Mouse (Mus musculus): ENCODE measurements around the gene Kpna2.

Kpna2 gene

DNA sequence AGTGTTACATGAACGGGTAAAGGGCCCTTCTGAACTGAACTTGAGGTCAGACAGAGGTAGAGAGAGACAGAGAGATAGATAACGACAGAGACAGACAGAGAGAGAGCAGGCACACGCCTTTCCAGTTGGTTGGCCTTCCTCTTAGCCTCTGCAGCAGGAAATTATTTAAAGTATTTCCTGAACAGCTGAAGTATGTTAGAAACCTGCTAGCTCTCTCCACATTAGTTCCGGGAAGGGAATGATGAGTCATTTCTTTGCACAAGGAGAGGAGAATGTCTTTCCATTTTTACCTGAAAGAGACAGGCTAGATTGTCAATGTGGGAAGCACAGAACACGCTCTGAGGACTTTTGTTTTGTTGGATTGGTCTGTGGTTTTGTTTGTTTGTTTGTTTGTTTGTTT, 17.0 kb downstream of the Kpna2 start:
- peak; percentile 71 for DNase-seq (ENCODE audit: low read depth)

DNA sequence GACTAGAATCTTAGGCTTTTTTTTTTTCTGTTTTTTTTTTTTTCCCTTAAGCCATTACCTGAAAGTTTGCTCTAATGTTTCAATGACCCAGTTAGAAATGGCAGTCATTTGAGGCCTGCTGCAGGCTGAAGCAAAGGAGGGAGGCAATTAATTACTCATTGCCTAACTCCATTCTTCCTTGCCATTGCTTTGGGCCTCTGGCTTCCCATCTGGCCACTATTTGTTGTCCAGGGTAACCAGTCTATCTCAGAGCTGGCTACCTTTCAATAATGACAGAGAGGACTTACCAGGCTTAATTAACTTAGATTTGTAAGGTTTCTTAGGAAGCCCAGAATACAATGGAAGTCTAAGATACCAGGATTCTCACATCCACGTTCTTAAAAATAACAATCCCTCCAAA, 17.6 kb downstream of the Kpna2 start:
- DNase-seq (ENCODE audit: low read depth), result no peak

DNA sequence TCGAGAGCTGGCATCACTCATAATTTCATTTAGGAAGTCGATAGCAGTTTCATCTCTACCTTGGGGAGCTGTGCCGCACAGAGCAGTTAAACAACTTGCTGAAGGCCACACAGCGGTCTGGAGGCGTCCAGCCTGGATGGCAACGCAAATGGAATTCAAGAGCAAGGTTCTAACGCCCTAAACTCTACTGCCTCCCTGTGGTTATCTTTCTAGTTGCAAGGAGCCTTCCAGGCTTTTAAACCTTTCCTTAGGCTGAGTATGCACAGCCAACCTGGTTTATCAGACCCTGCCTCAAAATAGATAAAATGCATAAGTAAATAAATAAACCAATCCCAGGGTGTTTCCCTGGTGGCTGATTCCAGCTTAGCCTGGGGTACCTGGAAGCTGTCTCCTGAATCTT, 18.9 kb downstream of the Kpna2 start:
- peak; percentile 82 for DNase-seq (ENCODE audit: low read depth)

DNA sequence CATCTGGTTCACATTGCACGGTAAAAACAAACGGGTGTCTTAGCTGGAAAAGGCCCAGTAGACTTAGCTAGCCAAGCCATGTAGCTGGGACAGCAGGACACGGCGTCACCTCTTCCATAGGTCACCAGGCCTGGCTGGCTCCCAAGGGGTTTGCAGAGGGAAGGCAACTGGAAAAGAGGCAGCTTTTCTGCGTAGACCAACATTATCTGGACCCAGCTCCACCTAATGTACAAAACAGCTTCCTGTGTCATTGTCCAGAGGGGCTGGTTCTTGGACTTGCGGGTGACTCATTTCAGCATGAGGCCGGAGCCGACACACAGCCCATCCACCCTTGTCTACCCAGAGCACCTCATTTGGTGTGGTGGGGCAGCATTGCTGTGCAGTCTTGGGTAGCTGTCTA, 23.1 kb downstream of the Kpna2 start:
- DNase-seq (ENCODE audit: low read depth), result no peak

DNA sequence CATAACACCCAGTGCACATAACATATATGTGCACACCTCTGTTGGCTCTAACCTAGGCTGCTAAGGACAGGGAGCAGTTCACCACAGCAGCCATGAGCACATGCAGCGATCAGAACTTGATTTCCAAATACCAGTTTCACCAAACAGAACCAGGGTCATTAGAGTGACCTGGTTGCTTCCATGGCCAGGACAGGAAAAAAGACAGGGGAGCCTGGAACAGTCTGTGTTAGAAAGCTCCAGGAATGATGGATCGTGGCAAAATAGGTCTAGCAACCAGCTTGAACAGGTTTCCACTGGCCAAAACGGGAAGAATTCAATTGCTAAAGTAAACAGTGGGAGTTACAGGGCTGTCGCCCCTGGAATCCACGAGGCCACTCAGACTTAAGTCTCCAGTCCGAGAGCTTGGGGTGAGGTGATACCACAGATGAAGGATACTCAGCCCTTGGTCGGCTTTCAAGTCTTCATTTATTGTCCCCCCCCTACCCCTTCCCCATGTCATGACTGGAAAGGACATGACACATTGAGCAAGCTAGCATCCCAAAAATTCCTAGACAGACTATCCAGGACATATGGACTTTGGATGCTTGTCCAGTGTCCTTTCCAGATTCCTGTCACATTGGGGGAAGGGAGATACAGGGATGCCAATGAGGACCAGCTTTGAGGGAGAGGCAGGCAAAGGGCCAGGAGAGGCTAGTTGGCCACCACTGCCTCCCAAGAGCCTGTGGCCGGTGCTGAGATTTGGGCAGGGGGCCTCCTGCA, 23.7 kb downstream of the Kpna2 start:
- DNase-seq (ENCODE audit: low read depth), result no peak

DNA sequence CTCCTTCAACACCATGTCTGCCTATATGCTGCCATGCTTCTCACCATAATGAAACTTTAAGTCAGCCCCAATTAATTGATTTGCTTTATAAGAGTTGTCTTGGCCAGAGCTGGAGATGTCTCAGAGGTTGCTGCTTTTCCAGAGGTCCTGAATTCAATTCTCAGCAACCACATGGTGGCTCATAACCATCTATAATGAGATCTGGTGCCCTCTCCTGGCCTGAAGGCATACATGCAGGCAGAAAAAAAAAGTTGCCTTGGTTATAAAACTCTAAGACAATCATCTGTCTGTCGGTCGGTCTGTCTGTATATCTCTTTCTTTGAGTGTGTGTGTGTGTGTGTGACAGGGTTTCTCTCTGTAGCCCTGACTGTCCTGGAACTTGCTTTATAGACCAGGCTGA, 24.9 kb downstream of the Kpna2 start:
- DNase-seq (ENCODE audit: low read depth), result peak; percentile 53

DNA sequence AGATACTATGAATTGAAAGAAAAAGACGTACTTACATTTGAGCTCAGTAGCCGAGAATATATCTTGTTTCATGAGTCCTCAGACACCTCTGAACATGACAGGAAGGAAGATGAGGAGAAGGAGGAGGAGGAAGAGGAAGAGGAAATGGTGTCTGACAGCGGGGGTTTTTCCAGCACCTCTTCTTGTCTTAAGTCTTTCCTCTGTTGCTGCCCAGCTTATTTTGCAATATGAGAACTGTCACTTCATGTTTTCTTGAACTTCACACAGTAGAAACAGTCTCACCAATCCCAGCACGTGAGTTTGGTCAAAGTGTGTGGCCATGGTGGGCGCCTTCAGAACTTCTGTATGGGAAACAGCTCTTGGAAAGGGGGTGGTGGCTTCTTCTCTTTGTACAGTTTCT, 26.3 kb downstream of the Kpna2 start:
- peak; percentile 37 for DNase-seq (ENCODE audit: low read depth)

DNA sequence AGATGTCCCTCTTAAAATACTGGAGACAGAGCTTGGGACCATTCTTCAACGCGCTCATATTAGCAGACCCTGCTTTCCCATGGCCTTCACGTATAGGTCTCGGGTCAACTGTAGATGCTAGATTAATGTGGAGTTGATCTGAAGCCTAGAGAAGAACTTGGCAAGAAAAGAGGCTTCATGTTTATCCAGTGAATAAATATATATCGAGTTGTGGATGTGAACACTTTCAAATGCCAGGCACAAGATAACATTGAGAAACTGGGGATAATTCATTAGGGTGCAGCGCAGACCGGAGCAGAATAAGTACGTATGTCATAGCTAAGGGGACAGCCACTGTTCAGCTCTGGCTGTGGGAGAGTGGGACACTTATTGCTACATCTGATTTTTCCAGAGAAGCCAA, 29.5 kb downstream of the Kpna2 start:
- DNase-seq (ENCODE audit: low read depth), result no peak

DNA sequence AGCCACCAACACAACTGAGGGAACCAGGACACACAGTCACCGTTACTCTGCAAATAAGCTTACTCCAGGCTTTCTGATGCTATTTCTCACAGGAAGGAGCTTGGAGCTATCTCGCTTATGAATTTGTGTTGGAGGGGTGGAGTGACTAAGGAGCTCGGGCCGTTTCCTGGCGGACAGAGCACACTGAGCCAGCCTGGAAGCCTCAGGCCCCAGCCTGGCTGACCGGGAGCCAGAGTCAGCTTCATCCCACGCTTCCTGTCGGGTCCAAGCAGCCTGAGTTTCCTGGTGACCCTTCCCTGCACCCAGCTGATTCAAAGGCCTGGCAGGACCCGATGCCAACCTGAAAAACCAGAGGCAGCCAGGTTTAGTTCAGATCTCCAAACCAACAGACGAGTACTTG, 31.7 kb downstream of the Kpna2 start:
- no peak for DNase-seq (ENCODE audit: low read depth)

DNA sequence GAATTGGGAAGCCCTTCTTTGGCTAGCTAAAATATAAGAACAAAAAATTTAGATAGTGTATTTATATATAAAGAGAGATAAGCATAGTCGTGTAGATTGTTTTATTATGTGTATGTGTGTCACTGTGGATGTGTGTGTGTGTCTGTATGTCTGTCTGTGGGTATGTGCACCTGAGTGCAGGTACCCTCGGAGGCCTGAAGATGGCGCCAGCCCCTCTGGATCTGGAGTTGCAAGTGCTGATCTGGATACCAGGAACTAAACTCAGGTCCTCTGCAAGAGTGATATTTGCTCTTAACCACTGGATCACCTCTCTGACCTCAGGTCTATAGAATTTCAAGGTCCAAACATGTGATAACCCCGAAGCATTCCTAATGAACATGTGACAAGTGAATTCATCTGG, 33.5 kb downstream of the Kpna2 start:
- no peak for DNase-seq (ENCODE audit: low read depth)

DNA sequence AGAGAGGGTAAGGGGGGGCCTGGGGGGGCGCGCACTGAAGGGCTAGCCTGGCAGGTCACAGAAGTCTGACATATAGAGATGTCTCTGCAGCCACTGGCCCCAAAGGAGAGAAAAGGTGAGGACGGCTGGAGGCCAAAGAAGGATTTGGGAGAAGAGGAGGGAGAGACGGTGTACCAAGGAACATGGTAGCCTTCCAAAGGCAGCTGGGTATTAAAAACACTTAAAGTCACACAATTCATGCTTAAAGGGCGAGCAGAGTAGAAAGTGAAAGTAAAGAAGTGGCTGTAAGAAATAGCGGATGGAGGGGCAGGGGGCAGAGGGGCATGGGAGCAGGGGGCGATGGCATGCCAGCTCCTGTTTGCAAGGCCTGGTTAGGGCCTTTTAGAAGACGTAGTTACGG, 37.0 kb downstream of the Kpna2 start:
- peak; percentile 26 for DNase-seq (ENCODE audit: low read depth)

DNA sequence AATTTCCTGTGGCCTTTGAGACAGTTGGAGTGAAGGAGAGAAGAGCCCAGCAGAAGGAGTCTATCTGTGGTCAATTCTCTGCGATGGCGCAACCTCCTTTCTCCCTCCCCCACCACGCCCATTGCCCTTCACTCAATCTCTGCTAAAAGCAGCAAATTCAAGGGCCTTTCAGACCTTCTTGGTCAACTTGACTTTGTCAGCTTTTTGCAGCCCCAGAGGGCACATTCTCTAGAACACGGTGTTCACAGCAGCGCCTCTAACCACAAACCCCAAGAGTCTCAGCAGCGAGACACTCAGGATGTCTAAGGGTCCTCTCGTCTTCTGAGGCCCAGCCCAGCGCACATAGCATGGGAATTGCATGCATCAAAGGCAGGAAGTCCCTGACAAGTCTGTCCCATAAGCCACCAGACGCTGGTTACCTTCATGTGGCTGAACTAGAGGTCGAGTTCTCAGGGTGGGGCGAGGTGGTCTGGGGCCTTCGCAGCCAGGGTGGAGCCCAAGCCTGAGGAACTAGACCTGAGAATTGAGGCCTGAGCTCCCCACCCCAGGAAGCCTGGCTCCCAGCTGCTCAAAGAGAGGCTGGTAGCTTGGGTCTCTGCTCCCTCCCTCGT, 37.8 kb downstream of the Kpna2 start:
- peak; percentile 94 for DNase-seq (ENCODE audit: low read depth)

DNA sequence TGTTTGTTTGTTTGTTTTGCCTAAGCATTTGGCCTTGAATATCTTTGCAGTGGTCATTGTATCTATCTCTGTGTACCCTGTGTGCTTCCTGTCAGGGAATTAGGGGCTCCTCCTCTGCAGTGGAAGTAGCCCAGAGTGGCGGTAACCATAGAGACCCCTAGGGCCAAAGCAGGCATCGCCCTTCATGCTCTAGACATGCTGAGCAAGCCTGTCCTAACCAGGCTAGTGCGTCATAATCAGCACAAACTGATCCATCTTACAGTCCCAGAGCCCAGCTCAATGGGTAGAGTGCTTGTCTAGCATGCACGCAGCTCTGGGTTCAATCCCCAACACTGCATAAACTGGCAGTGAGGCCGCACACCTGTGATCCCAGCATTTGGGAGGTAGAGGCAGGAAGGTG, 40.2 kb downstream of the Kpna2 start:
- DNase-seq (ENCODE audit: low read depth), result no peak

DNA sequence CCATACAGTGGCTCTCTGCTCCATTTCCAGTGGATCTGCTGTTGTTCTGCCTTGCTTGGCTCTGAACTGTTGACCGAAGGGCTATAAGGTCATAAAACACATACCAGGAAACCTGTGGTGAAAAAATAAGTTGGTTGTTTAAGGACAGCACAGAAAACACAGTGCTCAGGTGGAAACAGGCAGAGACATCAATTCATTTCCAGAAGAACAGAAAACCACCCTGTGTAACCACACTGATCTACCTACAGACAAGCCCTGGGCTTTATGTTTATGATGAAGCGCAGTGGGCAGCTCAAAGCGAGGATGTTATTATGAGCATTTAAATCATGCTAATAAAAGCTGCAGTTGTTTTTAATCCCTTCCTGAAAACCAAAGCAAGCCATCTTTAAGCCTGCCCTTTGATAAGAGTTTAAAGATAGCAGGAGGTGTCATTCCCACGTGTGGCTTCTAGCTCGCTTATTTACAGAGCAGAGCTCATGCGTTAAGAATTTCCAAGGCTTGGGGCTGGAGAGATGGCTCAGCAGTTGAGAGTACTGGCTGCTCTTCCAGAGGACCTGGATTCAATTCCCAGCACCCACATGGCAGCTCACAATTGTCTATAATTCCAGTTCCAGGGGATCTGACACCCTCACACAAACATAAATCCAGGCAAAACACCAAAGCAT, 40.8 kb downstream of the Kpna2 start:
- no peak for DNase-seq (ENCODE audit: low read depth)

DNA sequence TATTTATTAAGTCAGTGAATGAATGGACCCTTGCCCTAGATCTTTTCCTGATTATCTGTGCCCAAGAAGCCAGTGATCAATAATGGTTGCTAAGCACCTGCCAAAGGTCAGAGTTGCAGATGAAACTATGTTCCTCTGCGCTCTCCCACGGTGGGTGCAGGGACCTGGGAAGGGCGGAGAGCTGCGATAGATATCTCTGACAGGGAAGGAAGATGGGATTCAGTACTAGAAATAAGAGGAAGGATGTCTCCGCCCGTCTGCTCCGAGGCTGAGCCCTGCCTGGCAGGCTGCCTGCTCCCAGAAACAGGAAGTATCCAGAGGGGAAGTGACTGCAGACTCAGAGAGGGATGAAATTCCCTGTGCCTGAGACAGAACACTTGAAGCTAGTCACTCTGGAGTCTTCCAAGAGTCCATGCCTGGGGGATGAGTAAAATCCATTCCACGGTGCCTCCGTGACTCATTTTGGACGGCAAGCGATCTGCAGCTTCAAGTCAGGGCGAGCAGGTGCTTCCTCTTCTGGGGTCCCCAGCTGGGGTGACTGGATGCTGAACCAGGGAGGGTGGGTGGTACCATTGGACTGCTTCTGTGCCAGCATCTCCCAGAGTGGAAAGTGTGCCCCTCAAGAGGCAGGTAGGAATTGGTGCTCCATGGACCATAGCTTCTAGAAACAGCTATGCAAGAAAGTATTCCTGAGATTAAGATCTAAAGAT, 41.9 kb downstream of the Kpna2 start:
- DNase-seq (ENCODE audit: low read depth), result peak; percentile 39

DNA sequence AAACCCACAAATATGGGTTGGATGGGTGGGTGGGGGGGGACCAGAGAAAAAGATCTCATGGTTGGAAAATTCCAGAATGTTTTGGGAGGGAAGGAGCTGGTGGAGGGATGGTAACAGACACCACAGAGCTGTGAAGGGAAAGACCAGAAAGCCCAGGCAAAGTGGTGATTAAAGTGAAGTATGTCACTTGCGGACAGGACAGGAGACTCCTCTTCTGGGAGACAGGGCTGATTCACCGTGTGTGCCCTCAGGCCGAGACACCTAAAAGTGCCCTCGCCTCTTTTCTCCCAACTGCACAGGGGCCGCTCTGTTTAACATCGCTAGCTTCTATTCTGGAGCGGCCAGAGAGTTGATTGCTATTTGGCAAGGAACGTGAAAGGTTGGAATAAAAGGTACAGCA, 44.8 kb downstream of the Kpna2 start:
- DNase-seq (ENCODE audit: low read depth), result no peak

DNA sequence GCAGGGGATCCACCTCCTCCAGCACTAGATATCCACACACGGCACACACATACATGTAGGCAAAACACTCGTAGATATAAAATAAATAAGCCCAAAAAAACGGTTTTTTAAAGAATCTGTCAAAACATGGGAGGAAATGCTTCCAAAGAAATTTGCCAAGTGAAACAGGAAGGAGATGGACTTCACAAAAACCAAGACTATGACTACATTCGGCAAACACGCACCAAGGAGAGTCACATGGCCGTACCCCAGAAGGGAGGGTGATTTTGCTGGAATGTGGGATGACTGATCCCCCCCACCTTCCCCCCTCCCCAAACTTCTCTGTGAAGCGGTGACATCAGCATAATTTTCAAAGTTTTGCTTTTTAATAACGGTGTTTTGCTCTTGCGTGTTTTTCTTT, 45.2 kb downstream of the Kpna2 start:
- DNase-seq (ENCODE audit: low read depth), result no peak

All from 416B (cell line).